Mouse (Mus musculus) C2C12 (cell line): ENCODE measurements around the gene Atxn1.

Source experiments
- CEBPB ChIP-seq: IDR thresholded peaks from one replicate; pipeline ENCODE4 v1.6.1; 2011; ENCODE audit warnings: low read depth, mild to moderate bottlenecking, control low read depth, moderate library complexity
- CTCF ChIP-seq: IDR thresholded peaks from one replicate; pipeline ENCODE4 v1.5.1; 2011; ENCODE audit not compliant: control insufficient read depth, insufficient read depth, insufficient read length
- USF1 ChIP-seq: IDR thresholded peaks from one replicate; pipeline ENCODE4 v1.6.1; 2011; ENCODE audit warnings: low read depth, mild to moderate bottlenecking, control low read depth, moderate library complexity

GRCm38 (mm10) chr13:45805915-45806599 is 158.8 kb downstream of the Atxn1 start:
- TF ChIP-seq CEBPB = no peak
- TF ChIP-seq USF1 = no peak
- no peak for TF ChIP-seq CTCF
